Mouse (Mus musculus) liver, postnatal 0 days (tissue): Measurements from ENCODE around the gene Lrmda.

Source experiments
- CTCF ChIP-seq: sonication (generic); IDR thresholded peaks from 2 replicates; pipeline ENCODE4 v1.5.1; 2016; ENCODE audit warnings: antibody characterized with exemption, low read depth
- EP300 ChIP-seq: IDR thresholded peaks from 2 replicates; pipeline ENCODE4 v1.6.1; 2016; ENCODE audit warnings: antibody characterized with exemption, low read depth, mild to moderate bottlenecking

DNA sequence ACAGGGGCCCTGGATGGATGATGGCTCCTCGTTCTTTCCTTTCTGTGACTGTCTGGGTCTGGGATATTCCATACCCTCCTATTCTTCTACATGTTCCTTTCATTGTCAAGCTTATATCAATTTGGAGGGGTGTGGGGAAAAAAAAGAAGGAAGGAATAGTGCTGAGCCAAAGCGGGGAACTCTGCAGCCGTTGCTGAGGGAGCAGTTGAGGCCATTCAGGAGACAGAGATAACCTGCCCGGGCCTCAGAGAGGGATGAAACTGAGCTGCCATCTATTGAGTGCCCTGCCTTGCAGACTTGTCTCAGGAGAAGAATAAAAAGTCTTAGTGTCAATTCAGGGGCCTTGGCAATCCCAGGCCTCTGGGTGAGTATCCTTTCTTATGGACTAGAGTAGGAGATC is 260.1 kb downstream of the Lrmda start:
- TF ChIP-seq EP300 (no peak), CTCF (no peak)
